Mouse (Mus musculus) liver, embryonic 16.5 days (tissue): Measurements from ENCODE around the gene Prrg3. TPM values are rescaled to one million over a fixed set of nuclear protein-coding genes. Genes with fewer than 3 reads are reported as not detected.

ENCODE experiments used
- ATAC-seq: fragments of 200-750 bp; cut with Nextera tagmentation; 2 replicates; pipeline ENCODE4 v1.8.0; 2017; ENCODE audit warnings: low read depth, mild to moderate bottlenecking, moderate number of reproducible peaks, moderate library complexity
- H3K27ac ChIP-seq: fragments of 300-500 bp; sonication (generic); 2 replicates; pipeline ENCODE4 v1.5.1; 2014; ENCODE audit warnings: mild to moderate bottlenecking, low read length
- H3K27me3 ChIP-seq: fragments of 300-500 bp; sonication (generic); 2 replicates; pipeline ENCODE4 v1.6.1; 2014; ENCODE audit warnings: low read depth, low read length, mixed read lengths; ENCODE audit not compliant: control insufficient read depth, insufficient read depth
- H3K36me3 ChIP-seq: fragments of 300-500 bp; sonication (generic); 2 replicates; pipeline ENCODE4 v1.6.1; 2014; ENCODE audit warnings: mild to moderate bottlenecking; ENCODE audit not compliant: control insufficient read depth, insufficient read depth
- H3K4me1 ChIP-seq: fragments of 300-500 bp; sonication (generic); 2 replicates; pipeline ENCODE4 v1.6.1; 2014; ENCODE audit warnings: low read depth, low read length, mixed read lengths; ENCODE audit not compliant: control insufficient read depth
- H3K4me2 ChIP-seq: fragments of 300-500 bp; sonication (generic); 2 replicates; pipeline ENCODE4 v1.6.1; 2014; ENCODE audit warnings: low read depth, low read length, mixed read lengths
- H3K4me3 ChIP-seq: fragments of 300-500 bp; sonication (generic); 2 replicates; pipeline ENCODE4 v1.5.1; 2014; ENCODE audit warnings: low read depth, mild to moderate bottlenecking, low read length
- H3K9ac ChIP-seq: fragments of 300-500 bp; sonication (generic); 2 replicates; pipeline ENCODE4 v1.6.1; 2014; ENCODE audit warnings: low read depth, low read length
- H3K9me3 ChIP-seq: fragments of 300-500 bp; sonication (generic); replicated peaks from 2 replicates; pipeline ENCODE4 v1.6.1; 2016; ENCODE audit warnings: low read length; ENCODE audit not compliant: control insufficient read depth
- WGBS: fragments of 180-500 bp; shearing (Covaris S2); extraction: QIAGEN DNeasy Blood & Tissue Kit; methylation state at CpG from one replicate; pipeline ENCODE4 v1.1.7; 2014; ENCODE audit not compliant: insufficient replicate concordance; 5-methylcytosine and 5-hydroxymethylcytosine counted together
- polyA plus RNA-seq: library from polyadenylated mRNA; unstranded; fragments of >200 nt; fragmentation: Nextera tagmentation; extraction: Ambion mirVana; gene quantifications from 2 replicates; pipeline ENCODE4 v1.2.1, GENCODE M21; 2015

The Prrg3 gene
- polyA plus RNA-seq, 1 experiment from 2014 or later: 1.5 TPM

- Histone ChIP-seq H3K4me1 (no peaks in the 10 kb centered on the region), H3K9me3 (no peaks in the 10 kb centered on the region), H3K27me3 (no peaks in the 10 kb centered on the region; the same call in 1 of the 2 replicates), H3K27ac (no peak overlapping the region), H3K9ac (no peak overlapping the region), H3K36me3 (no peaks in the 10 kb centered on the region), H3K4me3 (no peak overlapping the region), H3K4me2 (no peak overlapping the region)
- WGBS: 50% methylated on average over 1 of the region's 1 CpGs
- ATAC-seq: no peak
These were observed 59.8 kb downstream of the Prrg3 start for GRCm38 (mm10) chrX:72022241-72022640.

Other genes starting within 250 kb of the Prrg3 start
- 22.1 and 22.5 TPM in 2 replicates for gene Vma21, start 146.7 kb upstream of the Prrg3 start, polyA plus RNA-seq
- gene Gm1141, start 41.6 kb upstream of the Prrg3 start, polyA plus RNA-seq: 0.05 TPM in 1 of 2 replicates, not detected in the other
- gene Fate1, start 10.4 kb downstream of the Prrg3 start, polyA plus RNA-seq: not detected in 2 replicates
- 0.04 TPM in 1 of 2 replicates, not detected in the other for gene Cnga2, start 29.2 kb downstream of the Prrg3 start, polyA plus RNA-seq